Mouse (Mus musculus): Measurements from ENCODE around the gene Ispd.

GRCm38 (mm10) chr12:36721223-36721622 is 340.0 kb downstream of the Ispd start:
- TF ChIP-seq CTCF (IDR thresholded peaks at IDR 0.05; ENCODE audit: low read depth) (no peak), EP300 (IDR thresholded peaks at IDR 0.05; ENCODE audit: low read depth) (no peak)
